Mouse (Mus musculus): Measurements from ENCODE around the gene Fcrl6. TPM values are rescaled to one million over a fixed set of nuclear protein-coding genes. Genes with fewer than 3 reads are reported as not detected.

Gene Fcrl6
- polyA plus RNA-seq, 1 experiment from 2014 or later = not detected

GRCm38 (mm10) chr1:172629831-172630230 is 27.5 kb upstream of the Fcrl6 start:
- no peak overlapping the region for H3K9ac ChIP-seq (ENCODE audit: low read depth, low read length)
- H3K4me3 ChIP-seq (replicated peaks; ENCODE audit: low read depth, low read length) = no peak overlapping the region
- no peak overlapping the region for H3K27ac ChIP-seq
- WGBS = 58% methylated on average over 7 of the region's 7 CpGs
- H3K36me3 ChIP-seq (ENCODE audit: insufficient read depth, low read length) = no peaks in the 10 kb centered on the region
- H3K4me2 ChIP-seq (ENCODE audit: low read length) = no peak overlapping the region
- H3K4me1 ChIP-seq (replicated peaks; ENCODE audit: insufficient read depth, low read length) = peaks cover 4% of the 10 kb centered on the region; the same call in 1 of the 2 replicates
- no peak for TF ChIP-seq CTCF (IDR thresholded peaks at IDR 0.05; ENCODE audit: low read depth)
- no peaks in the 10 kb centered on the region for H3K27me3 ChIP-seq (ENCODE audit: insufficient read depth, low read length)
- H3K9me3 ChIP-seq (replicated peaks; ENCODE audit: low read length) = no peaks in the 10 kb centered on the region
- DNase-seq (ENCODE audit: low spot score) (no peak), ATAC-seq (replicated peaks; ENCODE audit: low FRiP score, low read depth) (no peak)

DNA sequence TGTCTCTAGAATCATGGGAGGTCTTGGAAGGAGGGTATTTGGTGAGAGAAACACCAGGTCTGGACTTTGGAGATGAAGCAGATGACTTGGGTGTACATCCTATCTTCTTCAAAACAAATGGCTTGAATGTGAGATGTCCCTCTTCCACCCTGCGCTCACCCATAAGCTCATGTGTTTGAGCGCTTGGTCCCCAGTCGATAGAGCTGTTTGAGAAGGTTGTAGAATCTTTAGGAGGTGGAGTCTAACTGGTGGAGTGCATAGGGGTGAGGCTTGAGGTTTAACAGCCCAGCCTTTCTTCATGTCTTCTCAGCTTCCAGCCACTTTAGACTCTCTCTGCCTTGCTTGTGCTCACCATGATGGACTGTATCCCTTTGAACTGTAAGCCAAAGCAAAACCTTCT is 24.0 kb upstream of the Fcrl6 start:
- H3K4me3 ChIP-seq (replicated peaks; ENCODE audit: low read depth, low read length) = no peak overlapping the region
- H3K27ac ChIP-seq = no peak overlapping the region
- H3K36me3 ChIP-seq (ENCODE audit: insufficient read depth, low read length) = no peaks in the 10 kb centered on the region
- no peaks in the 10 kb centered on the region for H3K27me3 ChIP-seq (ENCODE audit: insufficient read depth, low read length)
- DNase-seq (ENCODE audit: low spot score) (no peak), ATAC-seq (replicated peaks; ENCODE audit: low FRiP score, low read depth) (no peak)
- H3K9ac ChIP-seq (ENCODE audit: low read depth, low read length) = no peak overlapping the region
- H3K9me3 ChIP-seq (replicated peaks; ENCODE audit: low read length) = no peaks in the 10 kb centered on the region
- TF ChIP-seq CTCF (IDR thresholded peaks at IDR 0.05; ENCODE audit: low read depth) = no peak
- H3K4me2 ChIP-seq (ENCODE audit: low read length) = no peak overlapping the region
- WGBS = 98% methylated on average over 3 of the region's 3 CpGs
- no peaks in the 10 kb centered on the region for H3K4me1 ChIP-seq (replicated peaks; ENCODE audit: insufficient read depth, low read length)

- no peak overlapping the region for H3K4me3 ChIP-seq (replicated peaks; ENCODE audit: low read depth, low read length)
- H3K36me3 ChIP-seq (ENCODE audit: insufficient read depth, low read length) = no peaks in the 10 kb centered on the region
- no peak for ATAC-seq (replicated peaks; ENCODE audit: low FRiP score, low read depth)
- no peak for DNase-seq (ENCODE audit: low spot score)
- no peak overlapping the region for H3K4me2 ChIP-seq (ENCODE audit: low read length)
- WGBS = 58% methylated on average over 3 of the region's 3 CpGs
- no peaks in the 10 kb centered on the region for H3K9me3 ChIP-seq (replicated peaks; ENCODE audit: low read length)
- no peaks in the 10 kb centered on the region for H3K27me3 ChIP-seq (ENCODE audit: insufficient read depth, low read length)
- no peak overlapping the region for H3K27ac ChIP-seq
- no peaks in the 10 kb centered on the region for H3K4me1 ChIP-seq (replicated peaks; ENCODE audit: insufficient read depth, low read length)
- no peak overlapping the region for H3K9ac ChIP-seq (ENCODE audit: low read depth, low read length)
- TF ChIP-seq CTCF (IDR thresholded peaks at IDR 0.05; ENCODE audit: low read depth) = no peak
Measured at GRCm38 (mm10) chr1:172624081-172624480, 21.7 kb upstream of the Fcrl6 start.

- WGBS = 61% methylated on average over 5 of the region's 5 CpGs
- H3K27ac ChIP-seq = peak overlapping the region; percentile 31; the same call in 1 of the 2 replicates
- no peak overlapping the region for H3K9ac ChIP-seq (ENCODE audit: low read depth, low read length)
- no peaks in the 10 kb centered on the region for H3K9me3 ChIP-seq (replicated peaks; ENCODE audit: low read length)
- ATAC-seq (replicated peaks; ENCODE audit: low FRiP score, low read depth) (no peak; the same call in 1 of the 2 replicates), DNase-seq (ENCODE audit: low spot score) (no peak)
- H3K27me3 ChIP-seq (ENCODE audit: insufficient read depth, low read length) = no peaks in the 10 kb centered on the region
- no peaks in the 10 kb centered on the region for H3K4me1 ChIP-seq (replicated peaks; ENCODE audit: insufficient read depth, low read length)
- H3K4me3 ChIP-seq (replicated peaks; ENCODE audit: low read depth, low read length) = no peak overlapping the region
- H3K36me3 ChIP-seq (ENCODE audit: insufficient read depth, low read length) = no peaks in the 10 kb centered on the region
- TF ChIP-seq CTCF (IDR thresholded peaks at IDR 0.05; ENCODE audit: low read depth) = no peak
- H3K4me2 ChIP-seq (ENCODE audit: low read length) = no peak overlapping the region
Measured at GRCm38 (mm10) chr1:172623599-172623998, 21.2 kb upstream of the Fcrl6 start.

- H3K9me3 ChIP-seq (replicated peaks; ENCODE audit: low read length) = no peaks in the 10 kb centered on the region
- H3K27me3 ChIP-seq (ENCODE audit: insufficient read depth, low read length) = no peaks in the 10 kb centered on the region
- no peak overlapping the region for H3K9ac ChIP-seq (ENCODE audit: low read depth, low read length)
- ATAC-seq (replicated peaks; ENCODE audit: low FRiP score, low read depth) (peak; percentile 57; the same call in 1 of the 2 replicates), DNase-seq (ENCODE audit: low spot score) (peak; percentile 74)
- TF ChIP-seq CTCF (IDR thresholded peaks at IDR 0.05; ENCODE audit: low read depth) = peak; percentile 86
- 0 out of 2 replicates have a peak, but pooled peaks cover 7% of the 10 kb centered on the region for H3K4me1 ChIP-seq (replicated peaks; ENCODE audit: insufficient read depth, low read length)
- 18% methylated on average over 7 of the region's 7 CpGs for WGBS
- no peak overlapping the region for H3K4me2 ChIP-seq (ENCODE audit: low read length)
- no peak overlapping the region for H3K27ac ChIP-seq
- no peaks in the 10 kb centered on the region for H3K36me3 ChIP-seq (ENCODE audit: insufficient read depth, low read length)
- H3K4me3 ChIP-seq (replicated peaks; ENCODE audit: low read depth, low read length) = no peak overlapping the region
Measured at GRCm38 (mm10) chr1:172619235-172619634, 16.9 kb upstream of the Fcrl6 start.

DNA sequence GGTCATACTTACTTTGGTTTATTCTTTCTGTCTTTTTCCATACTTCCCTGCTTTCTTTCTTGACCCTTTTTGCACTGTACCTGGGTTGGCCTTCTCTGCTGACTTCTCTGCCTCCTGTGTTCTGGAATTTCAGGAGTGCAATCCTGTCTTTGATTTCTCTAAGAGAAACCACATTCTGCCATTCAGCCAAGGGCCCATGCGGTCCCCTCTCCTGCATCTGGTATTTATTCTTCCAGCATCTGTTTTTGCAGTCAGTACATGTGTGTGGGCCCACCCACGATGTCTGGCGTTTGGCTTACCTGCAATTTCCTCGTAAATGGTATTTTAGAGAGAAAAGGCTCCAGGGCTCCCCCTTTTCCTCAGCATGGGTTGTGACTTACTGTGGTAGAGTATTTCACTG is 15.8 kb upstream of the Fcrl6 start:
- no peak for DNase-seq (ENCODE audit: low spot score)
- no peak for TF ChIP-seq CTCF (IDR thresholded peaks at IDR 0.05; ENCODE audit: low read depth)
- Histone ChIP-seq H3K27me3 (ENCODE audit: insufficient read depth, low read length) (no peaks in the 10 kb centered on the region), H3K4me1 (replicated peaks; ENCODE audit: insufficient read depth, low read length) (0 out of 2 replicates have a peak, but pooled peaks cover 7% of the 10 kb centered on the region), H3K9ac (ENCODE audit: low read depth, low read length) (no peak overlapping the region), H3K9me3 (replicated peaks; ENCODE audit: low read length) (no peaks in the 10 kb centered on the region), H3K4me2 (ENCODE audit: low read length) (no peak overlapping the region), H3K4me3 (replicated peaks; ENCODE audit: low read depth, low read length) (no peak overlapping the region), H3K36me3 (ENCODE audit: insufficient read depth, low read length) (no peaks in the 10 kb centered on the region), H3K27ac (no peak overlapping the region)
- 42% methylated on average over 4 of the region's 4 CpGs for WGBS
- ATAC-seq (replicated peaks; ENCODE audit: low FRiP score, low read depth) = no peak
